Mouse (Mus musculus): ENCODE data around the gene Gm20388. TPM values are rescaled to one million over a fixed set of nuclear protein-coding genes. Genes with fewer than 3 reads are reported as not detected.

The Gm20388 gene
- polyA plus RNA-seq, 1 experiment from 2014 or later, result 1.4 TPM

DNA sequence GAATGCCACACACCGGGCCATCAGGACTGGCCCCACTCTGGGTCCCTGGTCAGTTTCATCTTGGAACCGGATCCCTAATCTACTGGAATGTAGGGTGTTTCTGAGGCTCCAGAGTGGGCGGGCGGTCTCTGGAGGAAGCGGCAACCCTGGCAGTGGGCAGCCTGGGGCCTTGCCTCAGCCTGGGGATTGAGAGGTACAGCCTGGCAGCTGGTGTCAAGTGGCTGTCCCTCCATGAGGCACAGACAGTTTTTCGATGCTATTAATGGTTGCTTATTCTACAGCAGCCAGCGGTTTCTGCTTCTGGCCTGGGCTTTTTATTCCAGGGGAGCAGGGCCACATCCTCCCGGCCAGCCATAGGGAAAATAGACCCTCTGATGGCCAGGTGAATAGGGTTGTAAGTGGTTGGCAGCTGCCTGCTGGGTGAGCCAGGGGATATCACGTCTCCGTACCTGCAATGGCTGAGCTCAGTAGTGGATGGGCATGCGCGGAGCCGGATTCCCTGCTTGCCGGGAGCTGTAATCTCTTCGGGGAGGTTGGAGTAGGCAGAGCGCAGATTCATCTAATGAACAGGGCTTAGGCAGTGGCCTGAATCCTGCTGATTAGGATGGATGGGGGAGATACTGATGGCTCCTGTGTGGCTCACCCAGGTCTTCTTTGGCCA, 340.2 kb downstream of the Gm20388 start:
- ATAC-seq (ENCODE audit: low read depth), result no peak
- H3K4me1 ChIP-seq (ENCODE audit: control insufficient read depth, low read depth, low read length), result no peaks in the 10 kb centered on the region
- H3K9ac ChIP-seq (ENCODE audit: low read depth, low read length), result no peak overlapping the region
- WGBS (ENCODE audit: insufficient replicate concordance), result 70% methylated on average over 16 of the region's 16 CpGs
- no peak overlapping the region for H3K4me3 ChIP-seq (ENCODE audit: low read depth, low read length)
- no peak overlapping the region for H3K27ac ChIP-seq (ENCODE audit: low read length)
- no peaks in the 10 kb centered on the region for H3K36me3 ChIP-seq (ENCODE audit: control insufficient read depth, insufficient read depth)
- no peak overlapping the region for H3K4me2 ChIP-seq (ENCODE audit: low read depth, low read length)
- H3K27me3 ChIP-seq (ENCODE audit: control insufficient read depth, insufficient read depth, low read depth, low read length), result no peaks in the 10 kb centered on the region
- no peaks in the 10 kb centered on the region for H3K9me3 ChIP-seq (replicated peaks; ENCODE audit: control insufficient read depth, low read length)

DNA sequence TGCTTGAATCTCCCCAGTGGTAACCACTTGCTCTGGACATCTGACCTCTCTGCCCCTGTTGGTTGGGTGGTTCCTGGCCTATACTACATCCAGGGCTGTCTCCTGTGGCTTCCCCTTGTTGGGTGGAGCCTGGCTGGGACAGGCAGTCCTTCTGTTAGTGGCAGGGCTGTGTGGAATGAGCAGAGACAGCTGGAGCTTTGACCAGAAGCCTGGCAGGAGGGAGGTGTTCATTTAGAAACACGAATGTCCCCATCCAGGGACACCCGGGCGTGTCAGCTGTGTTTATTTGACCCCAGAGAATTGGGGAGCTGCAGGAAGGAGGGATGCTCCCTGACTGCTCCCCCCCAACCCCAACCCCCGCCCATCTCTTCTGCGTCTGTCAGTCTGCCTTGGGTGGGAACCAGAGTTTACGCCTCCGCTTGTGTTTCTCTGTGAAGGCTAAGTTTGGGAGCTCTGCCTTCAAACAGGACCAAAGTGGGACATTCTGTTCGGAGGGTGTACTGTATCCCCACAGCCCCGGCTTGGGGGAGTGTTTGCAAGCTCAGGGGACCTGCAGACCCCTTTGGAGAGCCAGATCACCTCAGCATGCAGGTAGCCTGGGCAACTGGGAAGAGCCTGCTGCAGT, 340.9 kb downstream of the Gm20388 start:
- Histone ChIP-seq H3K36me3 (ENCODE audit: control insufficient read depth, insufficient read depth) (no peaks in the 10 kb centered on the region), H3K27ac (ENCODE audit: low read length) (no peak overlapping the region), H3K4me2 (ENCODE audit: low read depth, low read length) (no peak overlapping the region), H3K4me3 (ENCODE audit: low read depth, low read length) (no peak overlapping the region), H3K9me3 (replicated peaks; ENCODE audit: control insufficient read depth, low read length) (no peaks in the 10 kb centered on the region), H3K4me1 (ENCODE audit: control insufficient read depth, low read depth, low read length) (no peaks in the 10 kb centered on the region), H3K27me3 (ENCODE audit: control insufficient read depth, insufficient read depth, low read depth, low read length) (no peaks in the 10 kb centered on the region), H3K9ac (ENCODE audit: low read depth, low read length) (no peak overlapping the region)
- no peak for ATAC-seq (ENCODE audit: low read depth)
- 61% methylated on average over 9 of the region's 9 CpGs for WGBS (ENCODE audit: insufficient replicate concordance)

DNA sequence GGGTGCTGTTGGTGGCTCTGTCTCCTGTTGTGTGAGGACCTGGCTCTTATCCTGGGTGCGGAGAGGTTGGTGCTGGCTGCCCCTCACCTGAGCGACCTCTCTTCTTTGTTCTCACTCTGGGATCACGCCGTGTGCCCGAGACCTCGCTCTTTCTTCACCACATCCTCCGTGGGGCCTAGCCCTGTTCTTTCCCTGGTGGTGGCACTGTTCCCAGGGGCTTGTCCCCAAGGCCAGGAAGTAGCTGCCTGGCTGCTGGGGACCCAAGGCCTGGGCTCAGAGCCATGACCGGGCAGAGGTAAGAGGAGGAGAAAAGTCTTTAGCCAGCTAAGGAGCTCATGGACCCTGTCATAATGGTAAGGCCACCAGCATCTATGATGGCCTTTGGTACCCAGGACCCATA, 343.0 kb downstream of the Gm20388 start:
- no peak overlapping the region for H3K4me2 ChIP-seq (ENCODE audit: low read depth, low read length)
- H3K4me3 ChIP-seq (ENCODE audit: low read depth, low read length), result no peak overlapping the region
- ATAC-seq (ENCODE audit: low read depth), result no peak
- no peaks in the 10 kb centered on the region for H3K9me3 ChIP-seq (replicated peaks; ENCODE audit: control insufficient read depth, low read length)
- 54% methylated on average over 8 of the region's 8 CpGs for WGBS (ENCODE audit: insufficient replicate concordance)
- H3K27ac ChIP-seq (ENCODE audit: low read length), result no peak overlapping the region
- no peak overlapping the region for H3K9ac ChIP-seq (ENCODE audit: low read depth, low read length)
- no peaks in the 10 kb centered on the region for H3K27me3 ChIP-seq (ENCODE audit: control insufficient read depth, insufficient read depth, low read depth, low read length)
- no peaks in the 10 kb centered on the region for H3K36me3 ChIP-seq (ENCODE audit: control insufficient read depth, insufficient read depth)
- no peaks in the 10 kb centered on the region for H3K4me1 ChIP-seq (ENCODE audit: control insufficient read depth, low read depth, low read length)

DNA sequence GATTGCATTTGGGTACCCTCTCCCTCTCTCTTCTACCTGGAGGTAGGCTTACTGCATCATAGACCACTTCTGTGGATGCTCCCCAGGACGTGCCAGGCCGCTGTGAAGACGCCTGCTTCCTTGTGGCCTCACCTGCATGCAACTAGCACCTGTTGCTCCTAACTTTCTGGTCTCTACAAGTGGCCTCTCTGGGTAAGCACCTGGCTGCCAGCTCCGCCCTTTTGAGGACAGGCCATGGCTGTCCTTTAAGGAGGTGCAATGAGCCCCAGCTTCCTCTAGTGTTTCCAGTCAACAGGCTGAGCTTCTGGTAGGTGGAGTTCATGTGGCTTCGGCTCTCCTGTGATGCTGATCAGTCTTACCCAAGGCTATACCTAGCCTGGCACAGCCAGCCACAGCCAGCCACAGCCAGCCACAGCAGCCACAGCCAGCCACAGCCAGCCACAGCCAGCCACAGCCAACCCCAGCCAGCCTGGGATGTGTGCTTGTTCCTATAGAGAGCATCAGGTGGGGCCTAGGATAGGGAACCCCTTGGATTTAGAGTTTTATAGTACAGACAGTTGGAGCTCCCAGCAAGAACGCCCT, 344.9 kb downstream of the Gm20388 start:
- Histone ChIP-seq H3K9me3 (replicated peaks; ENCODE audit: control insufficient read depth, low read length) (no peaks in the 10 kb centered on the region), H3K9ac (ENCODE audit: low read depth, low read length) (no peak overlapping the region), H3K27ac (ENCODE audit: low read length) (no peak overlapping the region), H3K4me3 (ENCODE audit: low read depth, low read length) (no peak overlapping the region), H3K36me3 (ENCODE audit: control insufficient read depth, insufficient read depth) (no peaks in the 10 kb centered on the region), H3K27me3 (ENCODE audit: control insufficient read depth, insufficient read depth, low read depth, low read length) (no peaks in the 10 kb centered on the region), H3K4me1 (ENCODE audit: control insufficient read depth, low read depth, low read length) (no peaks in the 10 kb centered on the region), H3K4me2 (ENCODE audit: low read depth, low read length) (no peak overlapping the region)
- 62% methylated on average over 6 of the region's 6 CpGs for WGBS (ENCODE audit: insufficient replicate concordance)
- no peak for ATAC-seq (ENCODE audit: low read depth)

DNA sequence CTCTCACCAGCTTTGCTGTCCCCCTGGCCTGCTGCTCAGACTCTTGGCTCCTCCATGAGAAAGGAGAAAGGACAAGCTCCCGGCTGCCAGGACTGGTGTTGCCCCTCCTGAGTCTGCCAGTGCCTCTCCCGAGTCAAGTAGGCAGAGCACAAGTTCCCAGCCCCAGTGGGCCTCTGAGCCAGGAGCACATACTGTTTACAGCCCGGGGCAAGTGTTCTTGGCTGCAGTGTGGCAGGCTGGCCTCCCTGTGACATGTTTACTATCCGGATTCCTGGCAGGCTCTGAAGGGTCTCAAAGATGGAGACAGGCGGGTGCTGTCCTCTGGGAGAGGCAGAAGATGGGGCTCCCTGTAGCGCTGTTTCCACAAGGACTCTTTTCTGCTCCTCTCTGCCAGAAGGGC, 346.3 kb downstream of the Gm20388 start:
- 58% methylated on average over 6 of the region's 6 CpGs for WGBS (ENCODE audit: insufficient replicate concordance)
- H3K27me3 ChIP-seq (ENCODE audit: control insufficient read depth, insufficient read depth, low read depth, low read length), result no peaks in the 10 kb centered on the region
- no peak for ATAC-seq (ENCODE audit: low read depth)
- H3K9ac ChIP-seq (ENCODE audit: low read depth, low read length), result no peak overlapping the region
- H3K9me3 ChIP-seq (replicated peaks; ENCODE audit: control insufficient read depth, low read length), result no peaks in the 10 kb centered on the region
- H3K27ac ChIP-seq (ENCODE audit: low read length), result no peak overlapping the region
- H3K36me3 ChIP-seq (ENCODE audit: control insufficient read depth, insufficient read depth), result no peaks in the 10 kb centered on the region
- H3K4me3 ChIP-seq (ENCODE audit: low read depth, low read length), result no peak overlapping the region
- H3K4me2 ChIP-seq (ENCODE audit: low read depth, low read length), result no peak overlapping the region
- H3K4me1 ChIP-seq (ENCODE audit: control insufficient read depth, low read depth, low read length), result no peaks in the 10 kb centered on the region

DNA sequence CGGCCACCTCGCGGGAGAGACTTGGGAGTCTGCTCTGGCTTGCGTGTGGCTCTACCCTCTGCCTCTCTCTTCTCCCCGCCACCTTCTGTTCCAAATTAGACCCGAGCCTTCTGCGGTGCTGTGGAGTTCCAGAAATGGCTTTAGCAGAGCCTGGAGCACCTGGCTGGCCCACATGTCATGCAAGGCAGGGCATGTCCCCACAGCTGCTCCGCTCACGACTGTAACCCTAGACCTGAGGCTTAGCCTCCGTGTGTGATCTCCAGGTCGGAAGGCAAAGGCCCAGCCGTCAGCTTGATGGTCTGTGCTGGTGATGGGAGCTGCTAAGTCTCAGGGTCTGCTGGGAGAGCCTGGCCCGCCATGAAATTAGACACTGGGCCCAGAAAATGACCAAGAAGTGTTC, 348.6 kb downstream of the Gm20388 start:
- Histone ChIP-seq H3K36me3 (ENCODE audit: control insufficient read depth, insufficient read depth) (no peaks in the 10 kb centered on the region), H3K9ac (ENCODE audit: low read depth, low read length) (no peak overlapping the region), H3K27me3 (ENCODE audit: control insufficient read depth, insufficient read depth, low read depth, low read length) (no peaks in the 10 kb centered on the region), H3K4me1 (ENCODE audit: control insufficient read depth, low read depth, low read length) (no peaks in the 10 kb centered on the region), H3K4me2 (ENCODE audit: low read depth, low read length) (no peak overlapping the region), H3K27ac (ENCODE audit: low read length) (no peak overlapping the region), H3K9me3 (replicated peaks; ENCODE audit: control insufficient read depth, low read length) (no peaks in the 10 kb centered on the region), H3K4me3 (ENCODE audit: low read depth, low read length) (no peak overlapping the region)
- 72% methylated on average over 13 of the region's 13 CpGs for WGBS (ENCODE audit: insufficient replicate concordance)
- ATAC-seq (ENCODE audit: low read depth), result no peak

DNA sequence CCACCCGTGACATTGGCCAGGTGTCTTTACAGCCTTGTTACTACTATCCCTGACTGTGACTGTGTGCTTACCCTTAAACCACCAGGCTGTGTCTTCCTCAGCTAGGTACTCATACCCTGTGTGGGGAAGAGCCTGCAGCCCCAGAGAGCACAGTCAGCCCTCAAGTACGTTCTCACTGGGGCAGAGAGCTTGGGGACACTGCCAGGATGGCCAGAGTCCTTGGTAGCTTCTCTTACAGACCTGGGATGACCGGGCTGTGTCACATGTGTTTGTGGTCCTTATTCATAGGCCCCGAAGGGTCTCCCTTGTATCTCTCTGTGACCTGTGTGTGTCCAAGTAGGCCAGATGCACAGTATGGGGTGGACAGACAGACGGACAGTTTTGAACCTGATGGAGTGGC, 350.0 kb downstream of the Gm20388 start:
- Histone ChIP-seq H3K4me1 (ENCODE audit: control insufficient read depth, low read depth, low read length) (no peaks in the 10 kb centered on the region; the same call in none of the 2 replicates), H3K27me3 (ENCODE audit: control insufficient read depth, insufficient read depth, low read depth, low read length) (0 out of 2 replicates have a peak, but pooled peaks cover 4% of the 10 kb centered on the region), H3K4me2 (ENCODE audit: low read depth, low read length) (no peak overlapping the region), H3K9me3 (replicated peaks; ENCODE audit: control insufficient read depth, low read length) (no peaks in the 10 kb centered on the region), H3K4me3 (ENCODE audit: low read depth, low read length) (no peak overlapping the region), H3K27ac (ENCODE audit: low read length) (no peak overlapping the region), H3K36me3 (ENCODE audit: control insufficient read depth, insufficient read depth) (no peaks in the 10 kb centered on the region), H3K9ac (ENCODE audit: low read depth, low read length) (no peak overlapping the region)
- WGBS (ENCODE audit: insufficient replicate concordance), result 69% methylated on average over 5 of the region's 5 CpGs
- no peak for ATAC-seq (ENCODE audit: low read depth)

DNA sequence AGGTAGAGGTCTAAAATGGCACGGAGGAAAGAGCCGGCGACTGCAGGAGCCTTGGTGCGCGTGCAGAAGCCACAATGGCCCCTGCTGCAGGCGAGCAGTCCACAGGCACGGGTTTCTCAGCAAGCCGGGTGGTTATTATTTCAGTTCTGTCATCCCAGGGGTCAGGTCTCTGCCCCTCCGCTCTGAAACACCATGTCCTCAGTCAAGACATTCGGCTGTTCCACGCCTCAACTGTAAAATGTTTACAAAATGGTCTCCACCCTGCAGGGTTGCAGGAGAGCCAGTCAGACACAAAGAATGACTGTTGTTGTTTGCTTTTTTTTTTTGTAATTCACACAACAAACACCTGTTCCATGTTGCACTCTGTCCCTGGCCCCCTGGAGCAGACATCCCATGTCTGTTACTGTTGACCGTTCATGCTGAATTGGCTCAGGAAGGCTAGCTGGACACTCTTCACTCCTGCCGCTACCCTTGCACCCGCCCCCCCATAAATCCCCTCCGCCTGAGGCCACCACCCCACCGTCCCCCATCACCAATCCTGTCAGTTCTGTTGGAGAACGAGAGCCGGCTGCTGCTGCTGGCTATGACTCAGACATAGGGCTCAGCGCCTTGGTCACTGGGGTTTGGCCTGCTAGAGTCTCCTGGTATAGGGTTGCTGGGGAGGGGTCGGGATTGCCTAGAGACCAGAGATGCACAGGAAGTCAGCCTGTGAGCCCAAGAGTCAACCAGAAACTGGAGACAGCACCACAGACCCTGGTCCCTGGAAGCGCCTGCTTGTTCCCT, 350.9 kb downstream of the Gm20388 start:
- H3K9me3 ChIP-seq (replicated peaks; ENCODE audit: control insufficient read depth, low read length), result no peaks in the 10 kb centered on the region
- 49% methylated on average over 21 of the region's 21 CpGs for WGBS (ENCODE audit: insufficient replicate concordance)
- 0 out of 2 replicates have a peak, but pooled peaks cover 4% of the 10 kb centered on the region for H3K27me3 ChIP-seq (ENCODE audit: control insufficient read depth, insufficient read depth, low read depth, low read length)
- H3K4me3 ChIP-seq (ENCODE audit: low read depth, low read length), result no peak overlapping the region
- no peaks in the 10 kb centered on the region for H3K36me3 ChIP-seq (ENCODE audit: control insufficient read depth, insufficient read depth)
- H3K9ac ChIP-seq (ENCODE audit: low read depth, low read length), result no peak overlapping the region
- H3K4me1 ChIP-seq (ENCODE audit: control insufficient read depth, low read depth, low read length), result no peaks in the 10 kb centered on the region; the same call in none of the 2 replicates
- no peak overlapping the region for H3K27ac ChIP-seq (ENCODE audit: low read length)
- no peak overlapping the region for H3K4me2 ChIP-seq (ENCODE audit: low read depth, low read length)
- ATAC-seq (ENCODE audit: low read depth), result no peak

All from liver, embryonic 16.5 days (tissue).